Mouse (Mus musculus) mouse trophoblast stem cell (cell line): ENCODE measurements around the gene Olfr1451.
"Not testable (repeated sequence)": the region's sequence is repeated elsewhere in the genome, so short reads cannot be mapped to it uniquely, and the experiment has no call there.

Source experiments
- in situ Hi-C, 2 experiments: fragments of 300-500 bp; cut with MseI, MboI; formaldehyde crosslinking; loops; 2 replicates in 1 of 2; 3 replicates in 1 of 2; pipeline ENCODE4 v1.15.1; 2025

Olfr1451 gene

GRCm38 (mm10) chr19:12994714-12995113 is at the start of gene Olfr1451:
Gene Olfr1451, plus strand, starts transcription at chr19:12995014.
- in situ Hi-C loops, result no loop called here

- in situ Hi-C loops, result no loop called here
Observed at GRCm38 (mm10) chr19:12949958-12950357, 44.9 kb upstream of the Olfr1451 start, which contains the start of gene Olfr1450. Gene Olfr1450, plus strand, starts transcription at chr19:12950258.

DNA sequence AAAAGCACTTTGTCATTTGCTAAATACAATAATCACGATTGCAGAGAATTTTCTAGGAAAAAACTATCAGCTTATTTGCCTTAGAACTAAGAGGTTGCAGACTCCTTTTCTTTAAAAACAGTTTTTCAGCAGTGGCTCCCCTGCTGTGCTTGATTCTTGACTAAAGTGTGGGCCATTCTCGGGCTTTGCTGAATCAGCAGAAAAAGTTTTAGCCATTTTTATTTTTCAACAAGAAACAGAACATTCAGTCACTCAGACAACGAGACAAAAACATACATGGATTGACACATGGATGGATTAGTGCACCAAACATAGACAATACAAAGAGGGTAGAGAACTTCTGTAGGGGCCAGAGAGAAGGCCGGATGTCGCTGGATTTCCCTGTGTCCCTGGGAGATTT is 24.7 kb upstream of the Olfr1451 start:
- in situ Hi-C loops, result not testable (repeated sequence)

DNA sequence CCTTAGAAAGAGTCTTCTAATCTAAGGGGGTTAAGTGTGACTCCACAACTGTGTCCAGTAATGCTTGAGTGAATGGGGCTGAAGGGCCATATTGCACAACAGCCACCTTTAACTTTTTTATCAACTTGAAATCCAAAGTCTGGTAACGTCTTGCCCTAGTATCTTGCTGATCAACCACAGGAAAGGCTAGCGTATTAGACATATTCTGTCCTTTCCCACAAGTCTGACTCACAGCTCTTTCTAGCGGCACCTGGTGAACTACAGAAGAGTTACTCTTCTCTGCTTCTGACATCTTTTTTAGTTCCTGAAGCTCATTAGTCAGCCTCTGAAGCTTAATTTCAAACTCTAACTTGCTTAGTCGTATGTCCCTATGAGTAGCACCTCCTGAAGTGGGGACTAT is 2.5 kb upstream of the Olfr1451 start:
- in situ Hi-C loops, result not testable (repeated sequence)

DNA sequence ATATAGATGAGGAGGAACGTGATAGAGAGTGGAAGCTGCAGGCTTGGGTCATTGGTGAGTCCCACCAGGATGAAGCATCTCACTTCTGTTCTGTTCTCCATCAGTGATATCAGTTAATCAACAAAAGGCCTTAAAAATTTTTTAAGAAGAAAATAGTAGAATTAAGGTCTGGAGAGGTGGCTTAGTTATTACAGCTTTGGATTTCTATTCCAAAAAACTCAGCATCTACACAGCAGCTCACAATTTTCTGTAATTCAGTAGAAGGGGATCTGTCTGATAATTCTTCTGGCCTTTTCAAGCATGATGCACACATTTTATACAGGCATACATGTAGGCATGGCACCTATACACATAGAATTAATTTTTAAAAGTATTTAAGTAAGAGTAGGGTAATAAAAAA is 33.4 kb downstream of the Olfr1451 start, which contains the start of gene Olfr1453:
TSS of gene Olfr1453 (minus strand) at position 101 of the 400 bp plus-strand sequence.
- in situ Hi-C loops, result no loop called here
